Mouse (Mus musculus) megakaryocyte progenitor cell, adult 5-6 weeks (primary cell): ENCODE results near the gene Arf5. TPM values are rescaled to one million over a fixed set of nuclear protein-coding genes. Genes with fewer than 3 reads are reported as not detected.

Experiments used
- ATAC-seq: replicated peaks from 2 replicates; pipeline ENCODE4 v1.8.0; 2016; ENCODE audit warnings: mild to moderate bottlenecking, moderate TSS enrichment, inconsistent platforms; ENCODE audit not compliant: poor library complexity
- total RNA-seq, 2 experiments: library from RNA; stranded (forward) in 1 of 2; stranded (reverse) in 1 of 2; fragments of 157-497, 149-512 nt in 1 of 2; fragments of 200-1000 nt in 1 of 2; gene quantifications; 2 replicates each; pipeline versions ENCODE4 v1.2.3 to v1.2.4; 2015 to 2017

Gene Arf5
- total RNA-seq, 2 experiments from 2014 or later = 45.2 to 45.5 TPM

GRCm38 (mm10) chr6:28427096-28427839, 3.9 kb downstream of the Arf5 start, which contains the start of gene Fscn3:
Fscn3 (plus strand) TSS chr6:28427789.
- ATAC-seq = no peak

GRCm38 (mm10) chr6:28428290-28428689, 4.9 kb downstream of the Arf5 start, which contains the start of gene Gcc1:
Gcc1 (minus strand) TSS chr6:28428390.
- ATAC-seq = no peak

- ATAC-seq = no peak
Measured at GRCm38 (mm10) chr6:28429870-28430269, 6.5 kb downstream of the Arf5 start.

GRCm38 (mm10) chr6:28430795-28431537, 7.6 kb downstream of the Arf5 start:
- peak; percentile 39; the same call in 1 of the 2 replicates for ATAC-seq

GRCm38 (mm10) chr6:28431538-28431855, 8.1 kb downstream of the Arf5 start:
- no peak for ATAC-seq

GRCm38 (mm10) chr6:28447937-28448336, 24.6 kb downstream of the Arf5 start:
- no peak for ATAC-seq

GRCm38 (mm10) chr6:28449253-28449652, 25.9 kb downstream of the Arf5 start, which contains the start of gene Pax4:
Pax4 (minus strand) TSS chr6:28449353.
- no peak for ATAC-seq

GRCm38 (mm10) chr6:28450481-28450880, 27.1 kb downstream of the Arf5 start:
- ATAC-seq = 0 out of 2 replicates have a peak, but pooled peaks have one; percentile 46

GRCm38 (mm10) chr6:28450977-28451376, 27.6 kb downstream of the Arf5 start:
- no peak for ATAC-seq

- ATAC-seq = 0 out of 2 replicates have a peak, but pooled peaks have one; percentile 30
Measured at GRCm38 (mm10) chr6:28459221-28459668, 35.9 kb downstream of the Arf5 start.

GRCm38 (mm10) chr6:28460534-28460933, 37.2 kb downstream of the Arf5 start:
- peak; percentile 95 for ATAC-seq

GRCm38 (mm10) chr6:28464630-28465029, 41.3 kb downstream of the Arf5 start:
- no peak for ATAC-seq

GRCm38 (mm10) chr6:28470017-28470602, 46.8 kb downstream of the Arf5 start:
- ATAC-seq = no peak

GRCm38 (mm10) chr6:28470621-28471020, 47.3 kb downstream of the Arf5 start:
- ATAC-seq = no peak

GRCm38 (mm10) chr6:28471284-28472035, 48.1 kb downstream of the Arf5 start:
- ATAC-seq = no peak

GRCm38 (mm10) chr6:28474211-28474610, 50.9 kb downstream of the Arf5 start:
- ATAC-seq = no peak

GRCm38 (mm10) chr6:28474839-28475238, 51.5 kb downstream of the Arf5 start, which contains the start of gene Snd1:
Snd1 (plus strand) TSS chr6:28475139.
- no peak for ATAC-seq
